Mouse (Mus musculus): Measurements from ENCODE around the gene Amigo2. TPM values are rescaled to one million over a fixed set of nuclear protein-coding genes. Genes with fewer than 3 reads are reported as not detected.

Amigo2 gene
- polyA plus RNA-seq, 1 experiment from 2014 or later, result 3.4 TPM

Other genes starting within 250 kb of the Amigo2 start
- gene Slc38a4, start 191.3 kb downstream of the Amigo2 start, polyA plus RNA-seq (2014; fragmentation: Nextera tagmentation; extraction: Ambion mirVana), result 20.5 TPM in 2 replicates
- gene Pced1b, start 180 bp downstream of the Amigo2 start, polyA plus RNA-seq (2014; fragmentation: Nextera tagmentation; extraction: Ambion mirVana), result 3.9 and 5.1 TPM in 2 replicates

Data from forebrain, embryonic 11.5 days (tissue).